Mouse (Mus musculus): ENCODE measurements at regions not wholly inside any gene's neighbourhood (a gene's known extent, or its start where the extent isn't known, plus 50 kb on each side); places are given as distances from the start of the nearest gene placed in this dataset.

DNA sequence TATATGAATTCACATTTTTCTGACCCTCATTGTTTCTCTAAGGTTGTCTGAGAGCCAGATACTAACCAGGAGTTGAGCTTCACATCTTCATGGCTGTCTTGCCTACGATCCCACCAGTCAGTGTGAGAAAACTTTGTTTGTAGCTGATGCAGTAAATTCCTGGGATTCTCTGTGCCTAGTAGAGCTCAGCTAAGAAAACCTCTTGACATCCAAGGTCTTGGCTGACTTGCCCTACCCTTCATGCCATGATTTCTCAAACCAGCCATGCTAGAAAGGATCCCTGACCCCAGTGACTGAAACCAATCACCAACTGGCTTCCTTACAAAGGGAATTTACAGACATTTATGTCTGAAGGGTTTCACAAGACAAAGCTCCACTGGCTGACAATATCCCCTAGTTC is 364.5 kb downstream of the Zfp619 start:
- H3K27me3 ChIP-seq (ENCODE audit: control insufficient read depth, insufficient read depth, low read length): no peaks in the 10 kb centered on the region
- no peaks in the 10 kb centered on the region for H3K9me3 ChIP-seq (replicated peaks; ENCODE audit: control insufficient read depth, low read length)
- H3K27ac ChIP-seq (ENCODE audit: low read depth): no peak overlapping the region
- H3K9ac ChIP-seq (replicated peaks; ENCODE audit: low read depth, low read length): no peak overlapping the region
- H3K4me1 ChIP-seq (ENCODE audit: control insufficient read depth, insufficient read depth): no peaks in the 10 kb centered on the region
- no peak for ATAC-seq (ENCODE audit: insufficient read depth, low read depth)
- no peak overlapping the region for H3K4me2 ChIP-seq (ENCODE audit: low read depth, low read length)
- no peak for DNase-seq (ENCODE audit: low spot score)
- no peak for TF ChIP-seq EP300 (IDR thresholded peaks at IDR 0.05; ENCODE audit: low read depth)
- no peak for TF ChIP-seq CTCF (IDR thresholded peaks at IDR 0.05; ENCODE audit: low read depth)
- no peak overlapping the region for H3K4me3 ChIP-seq (ENCODE audit: low read depth, low read length)
- no peaks in the 10 kb centered on the region for H3K36me3 ChIP-seq (replicated peaks; ENCODE audit: control insufficient read depth, insufficient read depth, low read length)
- WGBS: 39% methylated on average over 1 of the region's 1 CpGs

- no peak for ATAC-seq (ENCODE audit: insufficient read depth, low read depth)
- Histone ChIP-seq H3K27me3 (ENCODE audit: control insufficient read depth, insufficient read depth, low read length) (no peaks in the 10 kb centered on the region), H3K4me3 (ENCODE audit: low read depth, low read length) (no peak overlapping the region), H3K9ac (replicated peaks; ENCODE audit: low read depth, low read length) (no peak overlapping the region), H3K4me2 (ENCODE audit: low read depth, low read length) (no peak overlapping the region), H3K9me3 (replicated peaks; ENCODE audit: control insufficient read depth, low read length) (no peaks in the 10 kb centered on the region), H3K36me3 (replicated peaks; ENCODE audit: control insufficient read depth, insufficient read depth, low read length) (no peaks in the 10 kb centered on the region), H3K27ac (ENCODE audit: low read depth) (no peak overlapping the region), H3K4me1 (ENCODE audit: control insufficient read depth, insufficient read depth) (no peaks in the 10 kb centered on the region)
- WGBS: 85% methylated on average over 7 of the region's 7 CpGs
- TF ChIP-seq CTCF (IDR thresholded peaks at IDR 0.05; ENCODE audit: low read depth): no peak
- TF ChIP-seq EP300 (IDR thresholded peaks at IDR 0.05; ENCODE audit: low read depth): no peak
- no peak for DNase-seq (ENCODE audit: low spot score)
Measured at GRCm38 (mm10) chr7:39894208-39894896, 376.8 kb downstream of the Zfp619 start.

- DNase-seq (ENCODE audit: low spot score) (no peak), ATAC-seq (ENCODE audit: insufficient read depth, low read depth) (no peak)
- no peaks in the 10 kb centered on the region for H3K27me3 ChIP-seq (ENCODE audit: control insufficient read depth, insufficient read depth, low read length)
- no peaks in the 10 kb centered on the region for H3K36me3 ChIP-seq (replicated peaks; ENCODE audit: control insufficient read depth, insufficient read depth, low read length)
- H3K4me3 ChIP-seq (ENCODE audit: low read depth, low read length): no peak overlapping the region
- no peak overlapping the region for H3K27ac ChIP-seq (ENCODE audit: low read depth)
- TF ChIP-seq EP300 (IDR thresholded peaks at IDR 0.05; ENCODE audit: low read depth): no peak
- TF ChIP-seq CTCF (IDR thresholded peaks at IDR 0.05; ENCODE audit: low read depth): no peak
- no peak overlapping the region for H3K4me2 ChIP-seq (ENCODE audit: low read depth, low read length)
- H3K9ac ChIP-seq (replicated peaks; ENCODE audit: low read depth, low read length): no peak overlapping the region
- 61% methylated on average over 2 of the region's 2 CpGs for WGBS
- no peaks in the 10 kb centered on the region for H3K4me1 ChIP-seq (ENCODE audit: control insufficient read depth, insufficient read depth)
- H3K9me3 ChIP-seq (replicated peaks; ENCODE audit: control insufficient read depth, low read length): no peaks in the 10 kb centered on the region
Measured at GRCm38 (mm10) chr7:39896918-39897317, 379.4 kb downstream of the Zfp619 start.

- Histone ChIP-seq H3K9ac (replicated peaks; ENCODE audit: low read depth, low read length) (no peak overlapping the region), H3K27me3 (ENCODE audit: control insufficient read depth, insufficient read depth, low read length) (no peaks in the 10 kb centered on the region), H3K4me1 (ENCODE audit: control insufficient read depth, insufficient read depth) (no peaks in the 10 kb centered on the region), H3K4me2 (ENCODE audit: low read depth, low read length) (no peak overlapping the region), H3K9me3 (replicated peaks; ENCODE audit: control insufficient read depth, low read length) (no peaks in the 10 kb centered on the region), H3K27ac (ENCODE audit: low read depth) (no peak overlapping the region), H3K4me3 (ENCODE audit: low read depth, low read length) (no peak overlapping the region), H3K36me3 (replicated peaks; ENCODE audit: control insufficient read depth, insufficient read depth, low read length) (no peaks in the 10 kb centered on the region)
- DNase-seq (ENCODE audit: low spot score): no peak
- no peak for ATAC-seq (ENCODE audit: insufficient read depth, low read depth)
- 95% methylated on average over 1 of the region's 1 CpGs for WGBS
- TF ChIP-seq EP300 (IDR thresholded peaks at IDR 0.05; ENCODE audit: low read depth) (no peak), CTCF (IDR thresholded peaks at IDR 0.05; ENCODE audit: low read depth) (no peak; the same call in 1 of the 2 replicates)
Measured at GRCm38 (mm10) chr7:39898268-39898667, 380.7 kb downstream of the Zfp619 start.

- Histone ChIP-seq H3K4me3 (ENCODE audit: low read depth, low read length) (no peak overlapping the region), H3K9me3 (replicated peaks; ENCODE audit: control insufficient read depth, low read length) (no peaks in the 10 kb centered on the region), H3K27me3 (ENCODE audit: control insufficient read depth, insufficient read depth, low read length) (no peaks in the 10 kb centered on the region), H3K36me3 (replicated peaks; ENCODE audit: control insufficient read depth, insufficient read depth, low read length) (no peaks in the 10 kb centered on the region), H3K9ac (replicated peaks; ENCODE audit: low read depth, low read length) (no peak overlapping the region), H3K4me2 (ENCODE audit: low read depth, low read length) (no peak overlapping the region), H3K27ac (ENCODE audit: low read depth) (no peak overlapping the region), H3K4me1 (ENCODE audit: control insufficient read depth, insufficient read depth) (no peaks in the 10 kb centered on the region)
- 46% methylated on average over 1 of the region's 1 CpGs for WGBS
- DNase-seq (ENCODE audit: low spot score): no peak
- no peak for TF ChIP-seq CTCF (IDR thresholded peaks at IDR 0.05; ENCODE audit: low read depth)
- ATAC-seq (ENCODE audit: insufficient read depth, low read depth): no peak
Measured at GRCm38 (mm10) chr7:39933946-39934345, 416.4 kb downstream of the Zfp619 start.

- 64% methylated on average over 4 of the region's 4 CpGs for WGBS
- no peaks in the 10 kb centered on the region for H3K27me3 ChIP-seq (ENCODE audit: control insufficient read depth, insufficient read depth, low read length)
- DNase-seq (ENCODE audit: low spot score) (no peak), ATAC-seq (ENCODE audit: insufficient read depth, low read depth) (no peak)
- TF ChIP-seq CTCF (IDR thresholded peaks at IDR 0.05; ENCODE audit: low read depth) (no peak), EP300 (IDR thresholded peaks at IDR 0.05; ENCODE audit: low read depth) (no peak)
- H3K4me1 ChIP-seq (ENCODE audit: control insufficient read depth, insufficient read depth): no peaks in the 10 kb centered on the region
- H3K27ac ChIP-seq (ENCODE audit: low read depth): no peak overlapping the region
- H3K9ac ChIP-seq (replicated peaks; ENCODE audit: low read depth, low read length): no peak overlapping the region
- H3K4me2 ChIP-seq (ENCODE audit: low read depth, low read length): no peak overlapping the region
- H3K9me3 ChIP-seq (replicated peaks; ENCODE audit: control insufficient read depth, low read length): no peaks in the 10 kb centered on the region
- no peak overlapping the region for H3K4me3 ChIP-seq (ENCODE audit: low read depth, low read length)
- no peaks in the 10 kb centered on the region for H3K36me3 ChIP-seq (replicated peaks; ENCODE audit: control insufficient read depth, insufficient read depth, low read length)
Measured at GRCm38 (mm10) chr7:39937262-39937661, 419.7 kb downstream of the Zfp619 start.

All from heart, postnatal 0 days (tissue).